Mouse (Mus musculus) embryo, embryonic 9.5 days (tissue): ENCODE measurements around the gene Arhgap45.

Experiments
- DNase-seq: peaks from one replicate; pipeline ENCODE4 v3.0.0-alpha.2; 2017; ENCODE audit errors: extremely low spot score

The Arhgap45 gene

GRCm38 (mm10) chr10:79986963-79987362 is 29.5 kb upstream of the Arhgap45 start:
- peak; percentile 86 for DNase-seq

GRCm38 (mm10) chr10:79987771-79988505 is 28.5 kb upstream of the Arhgap45 start:
- peak; percentile 26 for DNase-seq

DNA sequence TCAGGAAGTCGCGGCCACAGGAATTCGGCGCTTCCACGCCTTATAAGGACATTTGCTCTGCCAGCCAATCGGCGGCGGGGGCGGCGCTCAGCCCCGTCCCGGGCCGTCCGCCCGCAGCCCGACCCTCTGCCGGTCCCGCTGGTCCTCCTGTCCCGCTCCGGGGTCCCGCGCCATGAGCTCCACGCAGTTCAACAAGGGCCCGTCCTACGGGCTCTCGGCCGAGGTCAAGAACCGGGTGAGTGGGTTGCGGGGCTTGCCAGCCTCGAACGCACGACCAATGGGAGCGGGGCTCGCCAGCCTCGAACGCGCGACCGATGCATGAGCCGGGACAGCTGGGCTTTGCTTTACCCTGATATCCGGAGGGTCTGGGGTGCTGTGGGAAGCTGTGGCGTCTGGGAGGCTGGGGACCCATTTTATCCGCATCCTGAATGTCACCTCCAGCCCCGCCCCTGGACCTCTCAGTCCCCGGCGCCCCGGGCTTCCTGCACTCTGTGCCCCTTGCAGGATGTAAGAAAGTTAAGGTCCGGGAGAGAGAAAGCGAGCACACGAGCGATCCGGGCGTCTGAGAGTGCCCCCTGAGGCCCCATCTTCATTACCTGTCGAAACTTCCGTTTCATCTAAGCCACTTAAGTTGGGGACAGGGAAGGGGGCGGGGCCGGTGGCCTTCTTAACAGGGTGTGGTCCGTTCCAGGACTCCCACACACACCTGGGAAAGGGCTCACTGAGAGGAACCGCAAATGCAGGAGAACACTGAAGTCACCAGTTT is 27.8 kb upstream of the Arhgap45 start, which contains the start of gene Cnn2:
Gene Cnn2, plus strand, starts transcription at position 79 of the 766 bp plus-strand sequence.
- DNase-seq: peak; percentile 79

DNA sequence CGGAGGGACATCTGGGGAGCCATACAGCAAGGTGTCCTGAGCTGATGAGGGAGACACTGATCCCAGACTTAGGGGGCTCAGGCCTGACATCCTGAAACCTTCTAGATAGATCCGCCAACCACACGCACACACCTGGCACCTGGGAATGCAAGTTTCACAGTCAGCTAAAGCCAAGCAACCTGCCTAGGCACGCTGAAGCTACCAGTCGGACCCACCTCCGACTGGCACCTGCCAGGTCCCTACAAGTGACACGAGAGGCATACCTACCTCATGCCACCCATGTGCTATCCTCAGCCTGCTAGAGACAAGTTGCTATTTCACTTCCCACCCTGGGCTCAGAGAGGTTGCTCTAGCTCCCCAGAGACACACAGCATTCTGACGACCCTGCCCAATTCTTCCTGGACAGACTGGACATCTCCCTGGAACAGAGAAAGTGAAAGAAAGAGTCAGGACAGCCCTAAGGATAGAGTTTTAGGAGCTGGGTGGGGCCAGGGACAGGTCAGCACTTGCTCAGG is 27.1 kb upstream of the Arhgap45 start:
- peak; percentile 32 for DNase-seq

GRCm38 (mm10) chr10:79989870-79990269 is 26.6 kb upstream of the Arhgap45 start:
- DNase-seq: peak; percentile 66

DNA sequence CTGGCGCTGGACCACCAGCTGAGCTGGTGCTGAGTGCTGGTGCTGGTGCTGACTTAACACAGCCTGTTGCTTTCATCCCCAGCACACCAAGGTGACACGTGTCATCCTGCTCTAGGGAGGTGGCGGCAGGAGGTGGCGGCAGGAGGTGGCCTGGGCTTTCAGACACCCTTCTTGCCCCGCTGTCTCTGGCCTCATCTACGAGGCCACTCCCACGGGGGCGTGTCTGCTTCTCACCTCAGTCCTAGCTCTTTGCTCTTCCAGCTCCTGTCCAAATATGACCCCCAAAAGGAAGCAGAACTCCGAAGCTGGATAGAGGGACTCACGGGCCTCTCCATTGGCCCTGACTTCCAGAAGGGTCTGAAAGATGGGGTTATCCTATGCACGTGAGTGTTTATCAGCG is 25.4 kb upstream of the Arhgap45 start:
- DNase-seq: no peak

DNA sequence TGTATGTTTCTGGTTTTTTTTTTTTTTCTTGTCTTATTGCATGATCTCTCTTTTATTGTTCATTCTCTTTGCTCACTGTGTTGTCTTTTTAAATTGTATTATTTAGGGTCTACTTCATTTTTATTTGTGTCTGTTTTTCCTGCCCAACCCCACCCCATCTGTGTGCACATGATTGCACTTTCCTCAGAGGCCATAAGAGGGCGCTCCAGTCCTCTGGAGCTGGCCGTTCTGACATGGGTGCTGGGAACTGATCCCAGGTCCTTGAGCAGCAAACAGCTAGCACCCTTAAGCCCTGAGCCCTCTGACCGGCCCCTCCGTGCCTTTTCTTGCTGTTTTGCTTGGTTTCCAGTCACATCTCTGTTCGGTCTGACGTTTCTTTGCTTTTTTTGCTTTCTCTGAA is 24.9 kb upstream of the Arhgap45 start:
- no peak for DNase-seq

- no peak for DNase-seq
These were observed 21.9 kb upstream of the Arhgap45 start for GRCm38 (mm10) chr10:79994397-79995115.

DNA sequence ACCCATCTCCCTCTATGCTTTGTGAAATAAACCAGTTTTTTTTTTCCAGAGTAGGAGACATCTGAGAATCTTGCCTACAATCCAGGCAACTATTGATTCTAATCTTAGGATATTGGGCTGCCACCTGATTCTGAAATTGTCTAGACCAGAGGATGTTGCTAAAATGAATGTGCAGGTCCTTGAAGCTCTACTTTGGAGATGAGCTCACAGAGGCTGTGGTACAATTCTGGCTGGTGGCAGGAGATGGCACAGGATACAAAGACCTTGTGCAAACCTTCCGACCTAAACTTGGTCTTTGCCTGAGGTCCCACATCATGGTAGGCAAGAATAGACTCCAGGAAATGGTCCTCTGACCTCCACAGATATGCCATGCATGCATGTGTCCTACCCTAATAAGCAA is 20.8 kb upstream of the Arhgap45 start:
- no peak for DNase-seq

DNA sequence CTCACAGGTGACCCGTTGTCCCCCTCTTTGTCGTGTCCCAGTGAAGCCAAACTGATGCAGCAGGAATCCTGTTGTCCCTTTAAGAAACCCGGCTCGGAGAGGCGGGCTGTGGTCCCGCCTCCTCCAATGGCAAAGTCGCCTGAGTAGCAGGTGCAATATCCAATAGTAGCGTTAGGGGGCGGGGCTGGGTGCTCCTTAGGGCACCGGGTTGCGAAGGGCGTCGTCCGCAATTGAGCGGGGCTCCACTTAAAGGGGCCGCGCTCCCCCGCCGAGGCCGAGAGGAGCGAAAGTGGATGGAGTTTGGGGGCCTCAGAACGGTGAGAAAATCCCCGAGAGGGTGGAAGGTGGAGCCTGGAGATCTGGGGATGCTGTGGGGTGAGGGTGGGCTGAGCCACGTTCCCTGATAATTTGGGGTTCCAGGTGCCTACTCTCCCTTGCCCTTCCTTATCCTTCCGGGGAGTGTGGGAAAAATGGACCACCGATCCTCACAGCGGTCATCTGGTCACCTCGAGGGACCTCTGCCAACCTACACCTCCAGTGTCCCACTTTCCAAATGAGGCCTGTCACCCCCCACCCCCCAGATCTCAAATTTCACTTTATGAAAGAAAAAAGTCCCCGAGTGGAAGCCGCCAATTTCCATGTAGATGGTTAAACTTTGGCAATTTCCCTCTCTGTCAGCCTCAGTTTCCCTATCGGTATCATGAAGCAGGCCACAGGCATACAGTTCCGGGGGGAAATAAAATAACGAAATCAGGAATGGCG is 20.0 kb upstream of the Arhgap45 start, which contains the start of gene Abca7:
Gene Abca7, plus strand, starts transcription at position 223 of the 762 bp plus-strand sequence.
- peak; percentile 96 for DNase-seq

- peak; percentile 92 for DNase-seq
These were observed 19.3 kb upstream of the Arhgap45 start for GRCm38 (mm10) chr10:79997034-79997760.

DNA sequence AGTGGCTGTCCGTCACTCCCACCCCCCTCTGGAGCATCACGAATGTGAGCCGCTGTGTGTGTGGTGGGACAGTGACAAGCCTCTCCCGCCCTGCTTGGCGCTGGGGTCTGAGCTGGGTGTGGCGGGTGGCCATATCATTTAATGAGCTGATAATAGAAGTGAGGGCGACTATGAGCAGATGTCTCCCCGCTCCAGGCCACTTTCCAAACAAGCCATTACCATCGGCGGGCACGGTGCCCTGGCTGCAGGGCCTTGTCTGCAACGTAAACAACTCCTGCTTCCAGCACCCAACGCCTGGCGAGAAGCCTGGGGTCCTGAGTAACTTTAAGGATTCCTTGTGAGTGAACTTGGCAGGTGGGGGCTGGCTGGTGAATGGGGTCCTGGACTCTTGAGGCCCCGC is 18.6 kb upstream of the Arhgap45 start:
- DNase-seq: no peak

GRCm38 (mm10) chr10:80001945-80002344 is 14.5 kb upstream of the Arhgap45 start:
- DNase-seq: no peak

DNA sequence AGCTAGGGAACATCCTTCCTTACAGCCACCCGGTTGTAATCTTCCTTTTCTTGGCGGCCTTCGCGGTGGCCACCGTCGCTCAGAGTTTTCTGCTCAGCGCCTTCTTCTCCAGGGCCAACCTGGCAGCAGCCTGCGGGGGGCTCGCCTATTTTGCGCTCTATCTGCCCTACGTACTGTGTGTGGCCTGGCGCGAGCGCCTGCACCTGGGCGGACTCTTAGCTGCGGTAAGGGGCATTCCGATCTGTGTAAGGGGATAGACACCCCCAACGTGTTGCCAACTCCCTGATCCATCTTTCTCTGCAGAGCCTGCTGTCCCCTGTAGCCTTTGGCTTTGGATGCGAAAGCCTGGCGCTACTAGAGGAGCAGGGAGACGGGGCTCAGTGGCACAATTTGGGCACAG is 13.6 kb upstream of the Arhgap45 start:
- no peak for DNase-seq

GRCm38 (mm10) chr10:80003374-80004232 is 12.8 kb upstream of the Arhgap45 start:
- no peak for DNase-seq

DNA sequence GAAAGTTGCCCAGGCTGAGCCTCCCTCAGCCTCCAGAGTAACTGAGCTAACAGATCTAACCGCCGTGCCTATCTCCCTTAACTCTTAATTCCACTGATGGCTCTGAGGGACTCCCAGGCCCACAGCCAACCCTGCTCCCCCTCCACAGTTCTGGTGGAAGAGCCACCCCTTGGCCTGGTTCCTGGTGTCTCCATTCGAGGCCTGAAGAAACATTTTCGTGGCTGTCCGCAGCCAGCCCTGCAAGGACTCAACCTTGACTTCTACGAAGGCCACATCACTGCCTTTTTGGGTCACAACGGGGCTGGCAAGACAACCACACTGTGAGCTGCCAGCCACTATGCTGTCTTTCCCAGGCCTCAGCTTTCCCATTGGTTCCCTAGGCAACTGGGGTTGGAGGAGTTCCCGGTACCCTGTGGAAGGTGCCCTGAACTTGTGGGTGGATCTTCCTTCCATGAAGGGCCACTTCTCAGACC is 12.2 kb upstream of the Arhgap45 start:
- no peak for DNase-seq

GRCm38 (mm10) chr10:80011740-80012139 is 4.7 kb upstream of the Arhgap45 start:
- DNase-seq: no peak

GRCm38 (mm10) chr10:80013609-80014008 is 2.8 kb upstream of the Arhgap45 start:
- no peak for DNase-seq

GRCm38 (mm10) chr10:80014484-80015290 is 1.8 kb upstream of the Arhgap45 start:
- DNase-seq: no peak
